Mouse (Mus musculus) intestine, postnatal 0 days (tissue): ENCODE measurements at regions not wholly inside any gene's neighbourhood (a gene's known extent, or its start where the extent isn't known, plus 50 kb on each side); places are given as distances from the start of the nearest gene placed in this dataset.

Experiments
- ATAC-seq: fragments of 200-750 bp; cut with Nextera tagmentation; 2 replicates; pipeline ENCODE4 v1.8.0; 2017; ENCODE audit warnings: mild to moderate bottlenecking, moderate TSS enrichment, moderate library complexity
- H3K27ac ChIP-seq: fragments of 300-500 bp; sonication (generic); 2 replicates; pipeline ENCODE4 v1.5.1; 2014; ENCODE audit warnings: mild to moderate bottlenecking, low read depth, low read length, moderate library complexity
- H3K27me3 ChIP-seq: fragments of 300-500 bp; sonication (generic); replicated peaks from 2 replicates; pipeline ENCODE4 v1.6.1; 2014; ENCODE audit warnings: low read length, mixed read lengths; ENCODE audit not compliant: control insufficient read depth, insufficient read depth
- H3K36me3 ChIP-seq: fragments of 300-500 bp; sonication (generic); 2 replicates; pipeline ENCODE4 v1.6.1; 2014; ENCODE audit warnings: mild to moderate bottlenecking, moderate library complexity; ENCODE audit not compliant: control insufficient read depth, insufficient read depth
- H3K4me1 ChIP-seq: fragments of 300-500 bp; sonication (generic); replicated peaks from 2 replicates; pipeline ENCODE4 v1.6.1; 2014; ENCODE audit warnings: antibody characterized with exemption, low read length, mixed read lengths; ENCODE audit not compliant: control insufficient read depth, insufficient read depth
- H3K4me2 ChIP-seq: fragments of 300-500 bp; sonication (generic); replicated peaks from 2 replicates; pipeline ENCODE4 v1.6.1; 2014; ENCODE audit warnings: low read depth, mild to moderate bottlenecking, moderate library complexity
- H3K4me3 ChIP-seq: fragments of 300-500 bp; sonication (generic); 2 replicates; pipeline ENCODE4 v1.5.1; 2014; ENCODE audit warnings: low read depth, low read length
- H3K9ac ChIP-seq: fragments of 300-500 bp; sonication (generic); 2 replicates; pipeline ENCODE4 v1.6.1; 2014; ENCODE audit warnings: mild to moderate bottlenecking, low read depth, low read length
- H3K9me3 ChIP-seq: fragments of 300-500 bp; sonication (generic); 2 replicates; pipeline ENCODE4 v1.6.1; 2016; ENCODE audit warnings: mixed run types; ENCODE audit not compliant: control insufficient read depth
- CTCF ChIP-seq: sonication (generic); IDR thresholded peaks from 2 replicates; pipeline ENCODE4 v1.5.1; 2016; ENCODE audit warnings: low read depth, mild to moderate bottlenecking, control low read depth, antibody characterized with exemption, moderate library complexity
- WGBS: fragments of 180-500 bp; shearing (Covaris S2); extraction: QIAGEN DNeasy Blood & Tissue Kit; methylation state at CpG from one replicate; pipeline ENCODE4 v1.1.7; 2014; 5-methylcytosine and 5-hydroxymethylcytosine counted together

GRCm38 (mm10) chr17:93460409-93460808 lies 261.6 kb downstream of the Adcyap1 start:
- WGBS = 74% methylated on average over 2 of the region's 2 CpGs
- Histone ChIP-seq H3K4me1 (no peaks in the 10 kb centered on the region), H3K9ac (no peak overlapping the region), H3K4me3 (no peak overlapping the region), H3K4me2 (no peak overlapping the region), H3K36me3 (no peaks in the 10 kb centered on the region), H3K27ac (no peak overlapping the region), H3K27me3 (no peaks in the 10 kb centered on the region), H3K9me3 (no peaks in the 10 kb centered on the region)
- ATAC-seq = no peak
- no peak for TF ChIP-seq CTCF

GRCm38 (mm10) chr17:93463621-93464211 lies 264.9 kb downstream of the Adcyap1 start:
- H3K9me3 ChIP-seq = no peaks in the 10 kb centered on the region
- TF ChIP-seq CTCF = no peak

GRCm38 (mm10) chr17:93482378-93482777 lies 283.6 kb downstream of the Adcyap1 start:
- no peak for TF ChIP-seq CTCF

More at GRCm38 (mm10) chr17:93463621-93464211, 264.9 kb downstream of the Adcyap1 start:
- no peak overlapping the region for H3K4me3 ChIP-seq
- no peaks in the 10 kb centered on the region for H3K36me3 ChIP-seq
- no peaks in the 10 kb centered on the region for H3K4me1 ChIP-seq
- 82% methylated on average over 3 of the region's 3 CpGs for WGBS
- no peak for ATAC-seq
- H3K4me2 ChIP-seq = no peak overlapping the region
- no peak overlapping the region for H3K27ac ChIP-seq
- no peaks in the 10 kb centered on the region for H3K27me3 ChIP-seq
- no peak overlapping the region for H3K9ac ChIP-seq

GRCm38 (mm10) chr17:93484540-93484939 lies 285.7 kb downstream of the Adcyap1 start:
- no peak overlapping the region for H3K4me3 ChIP-seq
- ATAC-seq = peak; percentile 59
- H3K36me3 ChIP-seq = no peaks in the 10 kb centered on the region
- no peaks in the 10 kb centered on the region for H3K27me3 ChIP-seq
- no peak overlapping the region for H3K4me2 ChIP-seq
- H3K9me3 ChIP-seq = no peaks in the 10 kb centered on the region
- WGBS = 23% methylated on average over 1 of the region's 1 CpGs
- no peak overlapping the region for H3K27ac ChIP-seq
- no peak overlapping the region for H3K9ac ChIP-seq
- TF ChIP-seq CTCF = no peak
- no peaks in the 10 kb centered on the region for H3K4me1 ChIP-seq

More at GRCm38 (mm10) chr17:93482378-93482777, 283.6 kb downstream of the Adcyap1 start:
- ATAC-seq = no peak
- Histone ChIP-seq H3K4me3 (no peak overlapping the region), H3K4me2 (no peak overlapping the region), H3K4me1 (no peaks in the 10 kb centered on the region), H3K9me3 (no peaks in the 10 kb centered on the region), H3K9ac (no peak overlapping the region), H3K27me3 (no peaks in the 10 kb centered on the region), H3K36me3 (no peaks in the 10 kb centered on the region), H3K27ac (no peak overlapping the region)

- no peak overlapping the region for H3K9ac ChIP-seq
- H3K4me1 ChIP-seq = no peaks in the 10 kb centered on the region
- no peak overlapping the region for H3K4me2 ChIP-seq
- ATAC-seq = peak; percentile 73
- no peaks in the 10 kb centered on the region for H3K9me3 ChIP-seq
- H3K36me3 ChIP-seq = no peaks in the 10 kb centered on the region
- no peak for TF ChIP-seq CTCF
- H3K4me3 ChIP-seq = no peak overlapping the region
- no peaks in the 10 kb centered on the region for H3K27me3 ChIP-seq
- H3K27ac ChIP-seq = no peak overlapping the region
Observed at GRCm38 (mm10) chr17:93486442-93486841, 287.6 kb downstream of the Adcyap1 start.

- no peak for ATAC-seq
- Histone ChIP-seq H3K36me3 (no peaks in the 10 kb centered on the region), H3K4me1 (no peaks in the 10 kb centered on the region), H3K27ac (no peak overlapping the region), H3K4me2 (no peak overlapping the region), H3K9me3 (no peaks in the 10 kb centered on the region), H3K27me3 (no peaks in the 10 kb centered on the region), H3K4me3 (no peak overlapping the region), H3K9ac (no peak overlapping the region)
- no peak for TF ChIP-seq CTCF
- 65% methylated on average over 4 of the region's 4 CpGs for WGBS
Observed at GRCm38 (mm10) chr17:93489988-93490732, 291.3 kb downstream of the Adcyap1 start.
